ENCODE assay signal across 22 mouse cellular contexts in the genomic region with DNA sequence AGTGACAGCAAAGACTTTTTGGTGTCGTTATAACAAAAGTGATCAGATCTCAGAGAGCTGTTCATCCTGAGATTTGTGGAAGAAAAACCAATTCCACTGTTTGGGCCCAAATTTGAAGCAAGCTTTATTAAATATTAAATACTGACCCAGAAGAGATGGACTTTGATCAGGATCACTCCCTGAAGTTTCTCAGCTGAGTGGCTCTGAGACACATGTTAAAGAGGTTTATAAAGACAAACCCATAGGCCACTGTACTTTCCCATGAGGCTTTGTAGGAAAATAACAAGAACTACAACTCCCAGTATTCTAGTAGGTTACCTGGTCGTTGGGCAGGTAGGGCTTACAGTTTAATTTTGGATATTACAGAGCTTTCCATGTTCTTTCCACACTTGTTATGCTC.
"Had no signal": no experiment of that assay in that cellular context is flagged by ENCODE, and none has a peak within 500 bp of the region (broad histone marks: within the 10 kb centered on the region; RNA-seq: fewer than 3 reads in every experiment).

No protein-coding gene starts in this region.

- ATAC-seq: forebrain, postnatal 0 days; hindbrain, postnatal 0 days; intestine, embryonic 16.5 days had no signal

- H3K9ac ChIP-seq: forebrain, postnatal 0 days; heart, embryonic 13.5 days; heart, embryonic 15.5 days; hindbrain, embryonic 13.5 days; hindbrain, embryonic 15.5 days; limb, embryonic 13.5 days; limb, embryonic 15.5 days; liver, embryonic 14.5 days had no signal

- DNase-seq: forebrain, postnatal 0 days; gastrocnemius, postnatal 14 days; gastrocnemius, postnatal 36 days; heart, adult 11 months; heart, adult 2 months; heart, postnatal 14 days; heart, postnatal 36 days; kidney, adult 18-20 months; layer of hippocampus, adult 9-11 months; layer of hippocampus, postnatal 36 days; left cerebral cortex, postnatal 4 days had no signal

- H3K4me1 ChIP-seq: hindbrain, embryonic 15.5 days; limb, embryonic 13.5 days; limb, embryonic 15.5 days had no signal

- H3K9me3 ChIP-seq: heart, embryonic 13.5 days; heart, embryonic 15.5 days; hindbrain, embryonic 13.5 days; hindbrain, embryonic 15.5 days; limb, embryonic 13.5 days; limb, embryonic 15.5 days had no signal

- H3K27ac ChIP-seq: heart, adult 2 months; heart, embryonic 13.5 days; heart, embryonic 15.5 days; hindbrain, embryonic 13.5 days; hindbrain, embryonic 15.5 days; hindbrain, postnatal 0 days; limb, embryonic 13.5 days; limb, embryonic 15.5 days; liver, embryonic 14.5 days had no signal

- H3K4me3 ChIP-seq: heart, adult 2 months; heart, embryonic 13.5 days; heart, embryonic 15.5 days; hindbrain, embryonic 13.5 days; hindbrain, embryonic 15.5 days; limb, embryonic 13.5 days; limb, embryonic 15.5 days had no signal

- H3K4me2 ChIP-seq: heart, embryonic 11.5 days; heart, embryonic 13.5 days; heart, embryonic 15.5 days; hindbrain, embryonic 13.5 days; hindbrain, embryonic 15.5 days; limb, embryonic 13.5 days; limb, embryonic 15.5 days; liver, embryonic 11.5 days had no signal

- H3K27me3 ChIP-seq: heart, embryonic 13.5 days; heart, embryonic 15.5 days; hindbrain, embryonic 13.5 days; hindbrain, embryonic 15.5 days; limb, embryonic 13.5 days; limb, embryonic 15.5 days had no signal

- H3K36me3 ChIP-seq: heart, embryonic 13.5 days; heart, embryonic 15.5 days; hindbrain, embryonic 13.5 days; hindbrain, embryonic 15.5 days; limb, embryonic 13.5 days; limb, embryonic 15.5 days had no signal
